Mouse (Mus musculus): Measurements from ENCODE around the gene S1pr2.

The S1pr2 gene

GRCm38 (mm10) chr9:20976216-20976960 is at the start of gene S1pr2:
S1pr2 (minus strand) TSS chr9:20976781.
- peak; percentile 81 for DNase-seq (ENCODE audit: low read depth)

- DNase-seq (ENCODE audit: low read depth) = no peak
These were observed 48.8 kb upstream of the S1pr2 start for GRCm38 (mm10) chr9:21025258-21025810.

DNA sequence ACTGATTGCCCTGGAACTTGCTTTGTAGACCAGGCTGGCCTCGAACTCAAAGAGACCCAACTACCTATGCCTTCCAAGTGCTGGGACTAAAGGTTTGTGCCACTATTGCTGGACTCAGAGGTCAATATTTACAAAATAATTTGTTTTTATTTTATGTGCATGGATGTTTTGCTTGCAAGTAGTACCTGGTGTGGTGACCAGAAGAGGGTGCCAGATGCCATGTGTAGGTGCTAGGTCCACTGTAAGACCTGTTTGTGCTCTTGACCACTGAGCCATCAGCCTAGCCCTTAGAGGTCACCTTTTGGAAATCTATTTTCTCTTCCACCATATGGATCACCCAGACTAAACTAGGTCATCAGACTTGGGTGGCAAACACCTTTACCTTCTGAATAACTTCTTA is 46.1 kb upstream of the S1pr2 start:
- peak; percentile 46 for DNase-seq (ENCODE audit: low read depth)

- DNase-seq (ENCODE audit: low read depth) = no peak
These were observed 45.7 kb upstream of the S1pr2 start for GRCm38 (mm10) chr9:21022288-21022687.

DNA sequence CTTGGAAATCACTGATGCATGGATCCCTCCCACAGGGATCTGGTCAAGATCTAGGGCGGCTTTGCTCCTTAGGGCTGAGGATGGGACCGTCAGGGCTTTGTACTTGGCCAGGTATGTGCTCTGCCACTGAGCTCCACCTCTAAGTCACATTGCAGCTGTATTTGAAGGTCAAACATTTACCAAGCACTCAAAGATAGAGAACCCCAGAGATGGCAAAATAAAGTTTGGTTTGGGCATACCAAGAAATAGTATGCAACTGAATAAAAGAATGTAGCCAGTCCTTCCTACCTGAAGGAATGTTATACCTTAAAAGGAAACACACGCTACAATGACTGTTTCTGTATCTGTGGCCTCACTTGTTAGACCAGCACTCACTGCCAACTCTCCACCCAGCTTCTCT is 44.8 kb upstream of the S1pr2 start:
- no peak for DNase-seq (ENCODE audit: low read depth)

- no peak for DNase-seq (ENCODE audit: low read depth)
These were observed 42.0 kb upstream of the S1pr2 start for GRCm38 (mm10) chr9:21018600-21018999.

GRCm38 (mm10) chr9:21017177-21017575 is 40.6 kb upstream of the S1pr2 start:
- DNase-seq (ENCODE audit: low read depth) = peak; percentile 64

GRCm38 (mm10) chr9:21016331-21017176 is 40.0 kb upstream of the S1pr2 start:
- peak; percentile 57 for DNase-seq (ENCODE audit: low read depth)

GRCm38 (mm10) chr9:21015571-21016130 is 39.1 kb upstream of the S1pr2 start, which contains the start of gene Icam1:
Icam1 (plus strand) TSS chr9:21015985.
- DNase-seq (ENCODE audit: low read depth) = peak; percentile 76

- DNase-seq (ENCODE audit: low read depth) = peak; percentile 74
These were observed 38.4 kb upstream of the S1pr2 start for GRCm38 (mm10) chr9:21014691-21015570.

DNA sequence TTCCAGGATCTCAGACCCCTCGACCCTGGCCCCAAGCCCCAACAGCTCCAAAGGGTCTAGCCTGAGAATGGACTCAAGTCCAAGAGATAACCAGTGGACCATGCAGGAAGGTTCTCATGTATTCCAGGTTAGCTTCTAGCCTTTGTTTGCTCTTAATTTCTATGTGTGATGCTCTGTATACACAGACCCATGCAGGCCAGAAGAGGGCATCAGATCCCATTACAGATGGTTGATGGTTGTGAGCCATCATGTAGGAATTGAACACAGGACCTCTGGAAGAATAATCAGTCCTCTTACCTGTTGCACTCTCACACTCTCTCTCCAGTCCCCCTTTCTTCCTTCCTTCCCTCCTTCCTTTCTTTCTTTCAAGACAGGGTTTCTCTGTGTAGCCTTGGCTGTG is 35.8 kb upstream of the S1pr2 start:
- peak; percentile 36 for DNase-seq (ENCODE audit: low read depth)

- DNase-seq (ENCODE audit: low read depth) = peak; percentile 30
These were observed 35.3 kb upstream of the S1pr2 start for GRCm38 (mm10) chr9:21011846-21012312.

DNA sequence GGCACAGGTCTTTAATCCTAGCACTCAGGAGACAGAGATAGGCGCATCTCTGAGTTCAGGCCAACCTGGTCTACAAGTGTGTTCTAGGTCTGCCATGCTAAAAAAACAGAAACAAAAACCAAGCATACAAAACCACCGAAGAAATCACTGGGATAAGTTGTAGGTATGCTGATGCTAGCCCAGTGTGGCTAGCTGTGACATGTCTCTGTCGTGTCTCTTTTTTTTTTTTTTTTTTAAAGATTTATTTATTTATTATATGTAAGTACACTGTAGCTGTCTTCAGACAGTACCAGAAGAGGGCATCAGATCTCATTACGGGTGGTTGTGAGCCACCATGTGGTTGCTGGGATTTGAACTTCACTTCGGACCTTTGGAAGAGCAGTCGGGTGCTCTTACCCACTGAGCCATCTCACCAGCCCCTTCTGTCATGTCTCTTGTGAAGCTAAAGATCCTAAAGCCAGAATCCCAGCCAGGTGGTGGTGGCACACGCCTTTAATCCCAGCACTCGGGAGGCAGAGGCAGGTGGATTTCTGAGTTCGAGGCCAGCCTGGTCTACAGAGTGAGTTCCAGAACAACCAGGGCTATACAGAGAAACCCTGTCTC is 34.5 kb upstream of the S1pr2 start:
- peak; percentile 51 for DNase-seq (ENCODE audit: low read depth)

- DNase-seq (ENCODE audit: low read depth) = no peak
These were observed 33.8 kb upstream of the S1pr2 start for GRCm38 (mm10) chr9:21010362-21010761.

DNA sequence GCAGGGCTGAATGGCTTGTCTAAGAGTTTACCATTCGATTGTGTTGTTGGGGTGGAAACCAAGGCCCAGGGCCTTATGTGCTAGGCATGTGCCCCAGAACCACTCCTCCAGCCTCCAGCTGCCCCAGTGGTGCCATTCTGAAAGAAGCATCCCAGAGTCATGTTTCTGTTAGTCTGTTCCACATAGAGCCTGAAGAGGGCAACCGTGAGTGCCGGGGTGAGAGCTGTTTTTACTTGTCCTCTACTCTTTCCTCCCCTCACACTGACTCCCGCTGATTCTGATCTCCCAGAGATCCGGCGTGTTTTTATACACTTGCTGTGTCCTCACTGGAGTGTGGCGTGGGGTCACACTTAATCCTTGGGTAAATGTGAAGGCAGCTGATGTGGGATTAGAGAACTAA is 31.4 kb upstream of the S1pr2 start:
- DNase-seq (ENCODE audit: low read depth) = no peak

DNA sequence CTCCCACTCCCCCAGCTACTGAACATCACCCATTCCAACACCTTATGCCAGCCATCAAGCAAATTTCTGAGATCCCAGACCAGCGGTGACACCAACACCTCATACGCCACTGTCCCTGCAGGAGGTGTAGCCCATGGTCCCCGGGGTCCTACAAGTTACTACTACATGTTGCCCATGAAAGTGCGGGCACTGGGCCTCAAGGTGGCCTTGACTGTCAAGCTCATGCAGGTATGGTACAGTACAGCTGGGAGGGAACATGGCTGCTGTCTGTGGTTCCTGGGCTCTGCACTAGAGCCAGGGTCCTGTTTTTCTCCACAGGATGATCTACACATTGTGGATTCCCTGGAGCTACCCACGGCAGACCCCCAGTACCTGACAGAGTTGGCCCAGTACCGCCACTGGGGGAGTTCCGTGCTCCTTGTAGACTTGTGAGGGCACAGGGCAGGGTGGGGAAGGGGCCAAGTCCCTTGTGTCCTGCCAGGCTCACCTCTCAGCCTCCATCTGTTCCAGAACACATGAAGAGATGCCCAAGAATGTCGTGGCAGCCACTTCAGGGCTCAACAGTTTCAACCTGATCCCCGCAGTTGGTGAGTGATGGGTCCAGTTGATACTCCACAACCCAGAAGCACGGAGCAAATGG is 30.9 kb upstream of the S1pr2 start:
- no peak for DNase-seq (ENCODE audit: low read depth)

DNA sequence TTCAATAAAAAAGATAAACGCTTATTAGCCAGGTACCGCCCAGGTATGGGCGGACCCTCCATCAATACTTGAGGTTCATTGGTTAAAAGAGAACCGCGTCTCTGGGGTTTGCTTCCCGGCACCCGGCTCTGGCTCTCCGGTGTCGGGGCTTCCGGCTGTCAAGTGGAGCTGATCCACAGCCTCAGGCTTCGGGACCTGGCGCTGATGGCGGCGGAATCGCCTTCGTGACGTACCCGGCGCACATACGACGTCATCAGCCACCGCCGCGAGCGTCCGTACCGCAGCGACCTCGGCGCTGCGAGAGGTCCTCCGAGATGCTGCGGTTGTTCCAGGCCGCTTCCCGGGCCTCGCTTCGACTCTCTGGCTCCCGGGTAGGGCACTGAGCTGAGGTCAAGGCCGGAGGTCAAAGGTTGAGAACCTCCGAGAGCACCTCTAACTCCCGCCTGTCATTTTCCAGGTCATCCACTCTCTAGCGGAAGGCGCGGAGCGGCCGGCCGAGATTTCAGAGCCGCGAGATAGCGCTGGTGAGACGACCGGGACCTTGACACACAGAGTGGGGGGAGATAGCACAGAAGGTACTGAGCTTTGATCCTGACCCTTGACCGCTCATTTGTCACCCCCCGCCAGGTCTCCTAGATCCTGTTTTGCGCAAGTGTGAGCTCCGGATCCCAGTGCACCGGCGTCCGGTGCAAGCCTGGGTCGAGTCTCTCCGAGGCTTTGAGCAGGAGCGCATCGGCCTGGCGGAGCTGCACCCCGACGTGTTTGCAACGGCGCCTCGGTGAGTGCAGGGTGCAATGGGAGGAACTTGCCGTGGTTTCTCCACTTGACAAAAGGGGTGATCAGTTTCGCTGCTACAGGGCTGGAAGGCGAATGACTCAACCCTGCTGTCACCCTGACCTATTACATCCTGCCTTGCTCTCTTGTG is 26.3 kb upstream of the S1pr2 start, which contains the start of gene Mrpl4:
TSS of gene Mrpl4 (plus strand) at position 112 of the 925 bp plus-strand sequence.
- peak; percentile 89 for DNase-seq (ENCODE audit: low read depth)

- no peak for DNase-seq (ENCODE audit: low read depth)
These were observed 25.7 kb upstream of the S1pr2 start for GRCm38 (mm10) chr9:21002270-21002626.

GRCm38 (mm10) chr9:21001651-21002200 is 25.1 kb upstream of the S1pr2 start:
- DNase-seq (ENCODE audit: low read depth) = peak; percentile 19

Measured in 416B (cell line).